Mouse (Mus musculus) heart, postnatal 25 days (tissue): ENCODE data around the gene Tgfbr2. TPM values are rescaled to one million over a fixed set of nuclear protein-coding genes. Genes with fewer than 3 reads are reported as not detected.
A peak's percentile ranks its signal among the peaks of the same experiment; 100 is the strongest.

Source experiments
- DNase-seq: peaks from one replicate; pipeline ENCODE4 v3.0.0; 2022; ENCODE audit warnings: low spot score
- intact Hi-C: fragments of 180-260 bp; cut with DNase I; formaldehyde crosslinking; loops from one replicate; pipeline ENCODE4 v1.15.1; 2025
- total RNA-seq, 2 experiments: library from RNA; stranded (reverse); gene quantifications; 2 replicates each; pipeline ENCODE4 v1.2.3; 2021

Tgfbr2 gene
- 10 to 100 TPM; 35.7 to 37.0 TPM for total RNA-seq

- DNase-seq: peak; percentile 87
- intact Hi-C loops: loop anchor here (2.0 to 5.0 kb wide), 4 partner anchors 86 to 203 kb away; no protein-coding TSS in a partner anchor
Measured at GRCm38 (mm10) chr9:116174481-116175461, at the start of gene Tgfbr2. Gene Tgfbr2, minus strand, starts transcription at chr9:116175360.

- no peak for DNase-seq
Measured at GRCm38 (mm10) chr9:116223368-116223767, 48.2 kb upstream of the Tgfbr2 start.

DNA sequence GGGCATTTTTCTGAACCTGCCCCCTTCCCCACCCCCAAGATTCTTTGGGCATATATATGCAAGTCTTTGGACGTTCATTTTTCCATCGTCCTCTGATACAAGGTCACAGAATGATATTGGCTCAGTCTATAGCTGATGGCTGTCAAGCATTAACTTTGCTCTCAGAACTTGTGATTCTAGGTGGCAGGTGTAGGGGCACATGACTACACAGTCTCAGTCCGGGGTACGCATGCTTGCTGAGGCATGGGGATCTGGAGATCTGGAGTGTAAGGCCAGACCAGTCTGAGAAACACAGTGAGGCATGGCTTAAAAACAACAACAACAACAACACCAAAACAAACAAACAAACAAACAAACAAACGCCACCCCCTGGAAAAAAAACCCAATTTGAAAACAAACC lies 47.5 kb upstream of the Tgfbr2 start:
- DNase-seq: no peak
- intact Hi-C loops: loop anchor here (5.0 kb wide), 1 partner anchor 105 kb away; no protein-coding TSS in a partner anchor

More at GRCm38 (mm10) chr9:116223368-116223767, 48.2 kb upstream of the Tgfbr2 start:
- intact Hi-C loops: loop anchor here (5.0 kb wide), 1 partner anchor 104 kb away; no protein-coding TSS in a partner anchor

- no peak for DNase-seq
- intact Hi-C loops: loop anchor here (5.0 kb wide), 1 partner anchor 105 kb away; no protein-coding TSS in a partner anchor
Measured at GRCm38 (mm10) chr9:116222000-116222399, 46.8 kb upstream of the Tgfbr2 start.

DNA sequence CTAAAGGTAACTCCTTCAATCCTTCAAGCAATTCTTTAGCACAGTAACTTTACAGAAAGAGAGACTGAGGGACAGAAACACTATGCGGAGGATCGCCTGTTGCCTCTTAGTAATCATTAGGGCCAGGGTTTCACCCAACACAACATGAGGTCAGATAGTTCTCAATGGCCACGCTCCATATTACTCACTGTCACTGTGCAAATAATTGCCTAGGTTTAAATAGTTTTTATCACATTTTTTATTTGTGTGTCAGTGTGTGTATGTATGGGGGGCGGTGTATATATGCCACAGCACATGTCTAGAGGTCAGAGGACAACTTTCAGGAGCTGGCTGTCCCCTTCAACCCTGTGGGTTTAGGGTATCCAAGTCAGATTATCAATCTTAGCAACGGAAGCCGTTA lies 46.4 kb upstream of the Tgfbr2 start:
- no peak for DNase-seq
- intact Hi-C loops: loop anchor here (5.0 kb wide), 1 partner anchor 106 kb away; no protein-coding TSS in a partner anchor

DNA sequence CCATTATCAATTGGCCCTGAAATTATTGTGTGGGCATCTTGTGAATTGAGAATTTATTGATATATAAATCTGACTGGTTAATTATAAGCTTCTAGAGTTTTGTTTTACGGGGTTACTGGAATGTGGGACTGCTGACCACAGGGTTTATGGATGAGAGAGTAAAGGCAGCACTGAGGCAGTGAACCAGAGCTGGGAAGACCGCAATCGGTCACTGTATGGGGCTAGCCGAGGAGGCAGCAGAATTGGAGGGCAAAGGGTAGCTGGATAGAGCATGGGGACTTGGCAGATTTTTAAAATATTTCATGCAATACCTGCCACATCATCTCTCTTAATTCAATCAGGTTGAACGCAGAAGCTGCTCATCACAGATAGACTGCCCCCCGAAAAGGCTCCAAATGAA lies 45.5 kb upstream of the Tgfbr2 start:
- intact Hi-C loops: loop anchor here (5.0 kb wide), 1 partner anchor 107 kb away; no protein-coding TSS in a partner anchor

DNA sequence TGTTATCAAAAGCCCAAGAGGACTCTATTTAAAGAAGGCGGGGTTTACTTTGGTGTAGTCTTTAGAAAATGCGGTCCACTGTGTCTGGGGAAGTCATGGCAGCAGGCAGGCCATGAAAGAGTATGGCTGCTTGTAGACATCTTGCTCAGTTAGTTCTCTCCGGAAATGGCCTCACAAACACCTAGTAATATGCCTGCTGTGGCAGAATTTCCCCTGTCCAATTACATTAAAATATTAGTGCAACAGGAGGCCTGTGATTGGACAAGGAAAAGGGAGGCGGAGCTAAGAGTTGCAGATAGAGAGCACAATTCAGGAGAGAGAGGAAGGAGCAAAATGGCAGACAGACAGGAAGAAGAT lies 45.0 kb upstream of the Tgfbr2 start:
- intact Hi-C loops: loop anchor here (5.0 kb wide), 1 partner anchor 107 kb away; no protein-coding TSS in a partner anchor
- DNase-seq: no peak

More for the DNA sequence above, 45.5 kb upstream of the Tgfbr2 start:
- no peak for DNase-seq

GRCm38 (mm10) chr9:116219234-116220158 lies 44.3 kb upstream of the Tgfbr2 start:
- intact Hi-C loops: loop anchor here (5.0 kb wide), 1 partner anchor 108 kb away; no protein-coding TSS in a partner anchor
- no peak for DNase-seq

- DNase-seq: peak; percentile 42
- intact Hi-C loops: no loop called here
Measured at GRCm38 (mm10) chr9:116218780-116219179, 43.6 kb upstream of the Tgfbr2 start.

- intact Hi-C loops: no loop called here
Measured at GRCm38 (mm10) chr9:116217099-116217498, 41.9 kb upstream of the Tgfbr2 start.

DNA sequence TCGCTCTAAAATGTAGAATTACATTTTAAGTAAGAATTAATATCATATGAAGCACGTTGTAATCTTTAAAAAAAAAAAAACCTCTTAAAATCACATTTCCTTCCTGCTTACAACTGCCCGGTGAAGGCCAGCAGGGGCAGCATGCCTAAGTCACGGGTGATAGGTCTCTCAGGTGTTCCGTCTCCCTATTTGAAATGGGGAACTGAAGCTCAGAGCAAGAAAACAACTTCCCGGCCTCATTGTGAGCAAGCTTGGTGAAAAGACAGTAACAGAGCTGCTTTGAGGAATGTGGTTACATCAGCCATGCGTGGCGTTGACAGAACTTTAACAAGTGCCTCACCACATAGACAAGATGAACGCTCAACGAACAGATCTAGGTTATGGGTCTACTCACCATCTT lies 41.5 kb upstream of the Tgfbr2 start:
- no peak for DNase-seq
- intact Hi-C loops: no loop called here

More at GRCm38 (mm10) chr9:116217099-116217498, 41.9 kb upstream of the Tgfbr2 start:
- no peak for DNase-seq

DNA sequence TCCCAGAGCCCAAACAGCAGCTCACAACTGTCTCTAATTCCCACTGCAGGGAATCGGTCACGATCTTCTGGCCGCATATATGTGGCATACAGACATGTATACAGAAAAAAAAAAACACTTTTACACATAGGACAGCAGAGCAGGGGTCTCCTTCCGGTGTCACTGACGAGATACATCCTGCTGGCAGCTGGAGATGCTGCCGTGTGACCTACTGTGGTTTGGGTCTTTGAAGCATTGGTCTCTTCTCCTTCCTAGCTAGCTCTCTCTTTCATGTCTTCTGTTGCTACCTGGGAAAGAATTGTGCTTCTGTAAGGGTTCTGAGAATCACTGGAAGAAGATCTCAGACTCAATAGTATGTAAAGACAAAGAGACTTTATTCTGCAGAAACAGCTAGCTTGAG lies 39.1 kb upstream of the Tgfbr2 start:
- intact Hi-C loops: no loop called here
- DNase-seq: no peak

GRCm38 (mm10) chr9:116212915-116213619 lies 37.9 kb upstream of the Tgfbr2 start:
- no peak for DNase-seq
- intact Hi-C loops: no loop called here

GRCm38 (mm10) chr9:116212069-116212468 lies 36.9 kb upstream of the Tgfbr2 start:
- DNase-seq: no peak
- intact Hi-C loops: no loop called here

GRCm38 (mm10) chr9:116208169-116208904 lies 33.2 kb upstream of the Tgfbr2 start:
- intact Hi-C loops: no loop called here
- DNase-seq: no peak

GRCm38 (mm10) chr9:116206901-116207300 lies 31.7 kb upstream of the Tgfbr2 start:
- intact Hi-C loops: no loop called here
- DNase-seq: no peak

- DNase-seq: no peak
- intact Hi-C loops: no loop called here
Measured at GRCm38 (mm10) chr9:116203675-116204074, 28.5 kb upstream of the Tgfbr2 start.

GRCm38 (mm10) chr9:116199127-116199526 lies 24.0 kb upstream of the Tgfbr2 start:
- intact Hi-C loops: no loop called here
- DNase-seq: no peak

GRCm38 (mm10) chr9:116198488-116198887 lies 23.3 kb upstream of the Tgfbr2 start:
- DNase-seq: no peak
- intact Hi-C loops: no loop called here
